Mouse (Mus musculus): ENCODE measurements at regions not wholly inside any gene's neighbourhood (a gene's known extent, or its start where the extent isn't known, plus 50 kb on each side); places are given as distances from the start of the nearest gene placed in this dataset.

DNA sequence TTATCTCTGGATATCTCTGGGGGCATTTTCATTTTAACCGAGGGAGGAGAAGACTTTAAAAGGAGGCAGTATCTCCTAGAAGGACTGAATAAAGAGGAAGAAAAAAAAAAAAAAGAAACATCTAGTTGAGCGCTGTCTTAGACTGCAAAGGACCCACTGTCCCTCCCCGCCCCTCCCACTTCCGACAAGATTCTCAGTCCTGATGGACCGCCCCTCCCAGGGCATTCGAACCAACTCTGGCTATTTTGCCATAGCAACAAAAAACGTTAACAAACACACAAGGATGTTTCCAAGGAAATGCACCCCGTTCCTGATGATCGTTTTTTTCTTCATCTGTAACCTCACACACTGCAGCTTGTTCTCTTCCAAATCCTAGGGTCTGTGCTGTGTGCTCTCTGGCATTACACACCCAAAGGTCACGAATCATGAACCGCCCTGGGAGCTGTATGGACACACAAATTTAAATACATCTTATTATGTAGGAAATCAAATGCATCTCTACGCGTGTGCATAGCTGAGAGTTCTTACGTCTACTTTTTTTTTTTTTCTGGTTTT is 75.8 kb downstream of the Rnd3 start:
- Histone ChIP-seq H3K4me2 (ENCODE audit: low read depth, low read length) (peak overlapping the region; percentile 55), H3K9me3 (ENCODE audit: low read length) (no peaks in the 10 kb centered on the region), H3K4me1 (ENCODE audit: insufficient read depth) (no peaks in the 10 kb centered on the region), H3K36me3 (replicated peaks; ENCODE audit: insufficient read depth, low read length) (no peaks in the 10 kb centered on the region), H3K27me3 (ENCODE audit: insufficient read depth, low read length) (no peaks in the 10 kb centered on the region), H3K9ac (replicated peaks) (no peak overlapping the region), H3K27ac (ENCODE audit: low read depth) (no peak overlapping the region), H3K4me3 (ENCODE audit: low read depth, low read length) (no peak overlapping the region)
- no peak for TF ChIP-seq CTCF (IDR thresholded peaks at IDR 0.05; ENCODE audit: low read depth)
- no peak for TF ChIP-seq EP300 (IDR thresholded peaks at IDR 0.05; ENCODE audit: low read depth)
- no peak for ATAC-seq
- WGBS (ENCODE audit: insufficient replicate concordance): 45% methylated on average over 14 of the region's 14 CpGs
- peak; percentile 19 for DNase-seq

DNA sequence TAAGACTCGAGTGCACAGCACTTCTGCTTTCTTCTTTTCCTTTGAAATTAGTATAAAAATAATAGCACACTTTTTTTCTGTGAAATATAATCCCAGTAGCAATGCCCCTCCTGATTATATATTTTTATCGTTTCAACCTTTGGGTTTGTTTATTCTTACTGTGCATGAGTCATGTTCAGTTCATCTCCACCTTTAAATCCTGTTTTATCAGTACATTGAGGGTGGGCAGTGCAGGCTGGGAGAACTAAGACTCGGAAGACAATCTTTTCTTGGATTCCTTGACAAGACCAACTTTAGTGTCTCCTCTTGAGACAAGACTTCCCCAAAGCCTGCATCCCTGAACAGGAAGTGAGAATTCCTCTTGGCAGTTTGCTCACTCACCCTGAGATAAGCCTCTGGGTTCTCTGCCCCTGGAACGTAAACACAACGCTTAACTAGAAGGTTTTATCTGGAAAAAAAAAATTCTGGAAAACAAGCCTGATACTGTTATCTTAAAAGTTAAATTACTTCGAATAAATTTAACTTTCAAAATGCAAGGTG is 76.5 kb downstream of the Rnd3 start:
- H3K4me3 ChIP-seq (ENCODE audit: low read depth, low read length): no peak overlapping the region
- H3K4me2 ChIP-seq (ENCODE audit: low read depth, low read length): peak overlapping the region; percentile 55
- no peaks in the 10 kb centered on the region for H3K4me1 ChIP-seq (ENCODE audit: insufficient read depth)
- H3K36me3 ChIP-seq (replicated peaks; ENCODE audit: insufficient read depth, low read length): no peaks in the 10 kb centered on the region
- TF ChIP-seq EP300 (IDR thresholded peaks at IDR 0.05; ENCODE audit: low read depth) (no peak), CTCF (IDR thresholded peaks at IDR 0.05; ENCODE audit: low read depth) (no peak)
- no peaks in the 10 kb centered on the region for H3K9me3 ChIP-seq (ENCODE audit: low read length)
- ATAC-seq: no peak
- DNase-seq: no peak
- H3K9ac ChIP-seq (replicated peaks): no peak overlapping the region
- no peaks in the 10 kb centered on the region for H3K27me3 ChIP-seq (ENCODE audit: insufficient read depth, low read length)
- no peak overlapping the region for H3K27ac ChIP-seq (ENCODE audit: low read depth)
- 26% methylated on average over 6 of the region's 6 CpGs for WGBS (ENCODE audit: insufficient replicate concordance)

DNA sequence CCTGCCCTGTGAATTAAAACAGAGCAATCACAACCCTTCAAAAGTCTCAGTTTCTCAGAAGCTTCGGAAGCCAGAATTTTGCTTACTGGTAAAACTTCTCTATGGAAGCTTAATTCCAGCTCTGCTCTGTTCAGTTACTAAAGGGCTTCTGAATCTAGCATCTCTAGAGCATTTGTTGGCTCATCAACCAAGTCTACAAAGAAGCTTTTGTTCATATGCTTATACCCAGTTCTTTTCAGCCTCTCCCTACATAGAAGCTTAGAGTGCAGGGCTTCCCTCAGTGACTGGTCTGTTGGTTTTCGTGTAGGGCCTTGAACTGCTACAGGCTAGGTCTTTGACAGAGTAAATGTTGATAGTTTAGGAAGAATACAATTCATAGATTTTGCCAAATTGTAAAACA is 78.0 kb downstream of the Rnd3 start:
- DNase-seq (no peak), ATAC-seq (no peak)
- H3K4me1 ChIP-seq (ENCODE audit: insufficient read depth): no peaks in the 10 kb centered on the region
- H3K4me3 ChIP-seq (ENCODE audit: low read depth, low read length): no peak overlapping the region
- no peak overlapping the region for H3K4me2 ChIP-seq (ENCODE audit: low read depth, low read length)
- H3K9me3 ChIP-seq (ENCODE audit: low read length): no peaks in the 10 kb centered on the region
- TF ChIP-seq EP300 (IDR thresholded peaks at IDR 0.05; ENCODE audit: low read depth) (no peak), CTCF (IDR thresholded peaks at IDR 0.05; ENCODE audit: low read depth) (no peak)
- H3K36me3 ChIP-seq (replicated peaks; ENCODE audit: insufficient read depth, low read length): no peaks in the 10 kb centered on the region
- H3K27ac ChIP-seq (ENCODE audit: low read depth): no peak overlapping the region
- WGBS (ENCODE audit: insufficient replicate concordance): 79% methylated on average over 2 of the region's 2 CpGs
- H3K27me3 ChIP-seq (ENCODE audit: insufficient read depth, low read length): no peaks in the 10 kb centered on the region
- H3K9ac ChIP-seq (replicated peaks): no peak overlapping the region

DNA sequence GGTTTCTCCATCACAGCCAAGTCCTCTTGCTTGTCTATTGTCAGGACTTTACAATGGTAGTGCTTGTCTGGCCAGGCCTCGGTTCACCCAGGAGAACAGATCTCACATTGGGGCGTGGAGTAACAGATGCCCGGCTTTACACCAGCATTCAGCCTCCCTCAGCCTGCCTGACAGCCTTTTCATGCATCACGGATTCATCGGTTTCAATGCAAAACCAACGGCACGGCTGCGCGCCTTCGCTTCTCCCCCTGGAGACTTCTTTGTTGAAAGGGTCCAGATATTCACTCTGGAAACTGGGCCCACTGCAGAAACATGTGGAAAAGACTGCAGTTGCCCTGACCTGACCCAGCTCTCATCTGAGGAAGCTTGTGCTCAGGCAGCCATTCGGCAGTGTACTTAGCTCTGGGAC is 82.5 kb downstream of the Rnd3 start:
- Histone ChIP-seq H3K4me1 (ENCODE audit: insufficient read depth) (no peaks in the 10 kb centered on the region), H3K9me3 (ENCODE audit: low read length) (no peaks in the 10 kb centered on the region), H3K27me3 (ENCODE audit: insufficient read depth, low read length) (no peaks in the 10 kb centered on the region), H3K4me3 (ENCODE audit: low read depth, low read length) (no peak overlapping the region), H3K4me2 (ENCODE audit: low read depth, low read length) (no peak overlapping the region), H3K9ac (replicated peaks) (no peak overlapping the region), H3K27ac (ENCODE audit: low read depth) (no peak overlapping the region), H3K36me3 (replicated peaks; ENCODE audit: insufficient read depth, low read length) (no peaks in the 10 kb centered on the region)
- WGBS (ENCODE audit: insufficient replicate concordance): 86% methylated on average over 11 of the region's 11 CpGs
- no peak for DNase-seq
- ATAC-seq: no peak
- no peak for TF ChIP-seq EP300 (IDR thresholded peaks at IDR 0.05; ENCODE audit: low read depth)

DNA sequence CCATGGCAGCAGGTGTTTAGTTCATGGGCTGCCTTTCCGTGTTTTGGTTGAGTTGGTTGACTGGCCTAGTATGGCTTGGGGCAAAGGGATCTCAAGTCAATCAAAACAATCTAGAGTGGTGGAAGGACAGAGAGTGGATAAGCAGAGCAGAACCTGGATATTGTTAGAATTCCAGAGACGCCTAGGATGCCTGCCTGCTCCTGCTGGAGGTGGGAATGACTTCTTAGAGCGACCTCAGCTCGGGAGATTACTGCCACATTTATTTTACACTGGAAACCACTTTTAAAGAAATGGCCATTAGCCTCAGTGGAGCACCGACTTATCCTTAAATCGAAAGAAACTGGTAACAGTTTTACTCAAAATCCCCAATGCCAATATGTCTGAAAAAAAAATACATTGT is 83.1 kb downstream of the Rnd3 start:
- DNase-seq: no peak

DNA sequence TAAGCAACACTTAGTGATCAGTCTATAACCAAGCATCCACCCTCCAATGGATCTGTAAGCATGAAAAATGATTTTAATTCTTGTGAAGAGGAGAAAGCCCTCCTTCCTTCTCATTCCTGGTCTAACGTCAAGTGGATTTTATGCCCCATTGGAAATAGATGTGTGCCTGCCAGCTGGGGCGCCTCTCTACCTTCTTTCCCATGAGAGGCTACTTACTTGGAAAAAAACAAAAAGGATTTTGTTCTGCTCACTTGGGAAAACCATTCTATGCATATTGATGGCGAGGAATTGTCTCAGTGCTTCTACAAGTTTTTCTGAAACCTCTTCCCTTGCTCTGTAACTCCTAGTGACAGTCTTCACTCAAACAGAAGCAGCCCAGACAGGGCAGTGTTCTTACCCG is 84.1 kb downstream of the Rnd3 start:
- no peak for ATAC-seq
- Histone ChIP-seq H3K36me3 (replicated peaks; ENCODE audit: insufficient read depth, low read length) (no peaks in the 10 kb centered on the region), H3K9ac (replicated peaks) (no peak overlapping the region), H3K4me3 (ENCODE audit: low read depth, low read length) (no peak overlapping the region), H3K27ac (ENCODE audit: low read depth) (no peak overlapping the region), H3K9me3 (ENCODE audit: low read length) (no peaks in the 10 kb centered on the region), H3K27me3 (ENCODE audit: insufficient read depth, low read length) (no peaks in the 10 kb centered on the region), H3K4me1 (ENCODE audit: insufficient read depth) (no peaks in the 10 kb centered on the region), H3K4me2 (ENCODE audit: low read depth, low read length) (no peak overlapping the region)
- TF ChIP-seq CTCF (IDR thresholded peaks at IDR 0.05; ENCODE audit: low read depth) (no peak), EP300 (IDR thresholded peaks at IDR 0.05; ENCODE audit: low read depth) (no peak)
- no peak for DNase-seq
- whole genome bisulfite sequencing (ENCODE audit: insufficient replicate concordance): 80% methylated on average over 4 of the region's 4 CpGs

More for the DNA sequence above, 83.1 kb downstream of the Rnd3 start:
- Histone ChIP-seq H3K4me1 (ENCODE audit: insufficient read depth) (no peaks in the 10 kb centered on the region), H3K27me3 (ENCODE audit: insufficient read depth, low read length) (no peaks in the 10 kb centered on the region), H3K9ac (replicated peaks) (no peak overlapping the region), H3K27ac (ENCODE audit: low read depth) (no peak overlapping the region), H3K9me3 (ENCODE audit: low read length) (no peaks in the 10 kb centered on the region), H3K4me3 (ENCODE audit: low read depth, low read length) (no peak overlapping the region), H3K4me2 (ENCODE audit: low read depth, low read length) (no peak overlapping the region), H3K36me3 (replicated peaks; ENCODE audit: insufficient read depth, low read length) (no peaks in the 10 kb centered on the region)
- TF ChIP-seq EP300 (IDR thresholded peaks at IDR 0.05; ENCODE audit: low read depth) (no peak), CTCF (IDR thresholded peaks at IDR 0.05; ENCODE audit: low read depth) (no peak)
- ATAC-seq: no peak
- 76% methylated on average over 6 of the region's 6 CpGs for WGBS (ENCODE audit: insufficient replicate concordance)

DNA sequence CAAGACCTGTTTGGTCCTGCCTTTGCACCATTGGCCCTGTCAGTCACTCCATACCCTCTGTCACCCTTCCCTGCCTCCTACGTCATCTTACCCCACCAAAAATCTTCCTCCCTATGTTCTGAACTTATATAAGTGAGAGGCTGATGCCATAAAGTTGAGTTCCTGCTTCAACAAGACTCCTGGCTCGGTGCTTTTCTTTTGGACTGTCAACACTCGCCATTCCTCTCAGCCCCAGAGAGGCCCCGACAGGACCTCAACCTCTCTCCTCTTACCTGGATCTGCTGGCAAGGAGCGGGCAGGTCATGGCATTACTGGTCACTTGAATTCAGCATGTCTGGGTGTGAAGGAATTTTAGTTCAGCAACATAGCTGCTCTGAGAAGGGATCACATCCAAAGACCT is 86.9 kb downstream of the Rnd3 start:
- Histone ChIP-seq H3K36me3 (replicated peaks; ENCODE audit: insufficient read depth, low read length) (no peaks in the 10 kb centered on the region), H3K4me1 (ENCODE audit: insufficient read depth) (no peaks in the 10 kb centered on the region), H3K9me3 (ENCODE audit: low read length) (no peaks in the 10 kb centered on the region), H3K4me2 (ENCODE audit: low read depth, low read length) (no peak overlapping the region), H3K4me3 (ENCODE audit: low read depth, low read length) (no peak overlapping the region), H3K27ac (ENCODE audit: low read depth) (no peak overlapping the region), H3K27me3 (ENCODE audit: insufficient read depth, low read length) (no peaks in the 10 kb centered on the region), H3K9ac (replicated peaks) (no peak overlapping the region)
- ATAC-seq (no peak), DNase-seq (no peak)
- 80% methylated on average over 5 of the region's 5 CpGs for WGBS (ENCODE audit: insufficient replicate concordance)
- no peak for TF ChIP-seq CTCF (IDR thresholded peaks at IDR 0.05; ENCODE audit: low read depth)
- no peak for TF ChIP-seq EP300 (IDR thresholded peaks at IDR 0.05; ENCODE audit: low read depth)

Data from liver, postnatal 0 days (tissue).